Mouse (Mus musculus): Measurements from ENCODE around the gene Nmrk2. TPM values are rescaled to one million over a fixed set of nuclear protein-coding genes. Genes with fewer than 3 reads are reported as not detected.

The Nmrk2 gene
- total and polyA plus RNA-seq, 3 experiments: not detected

GRCm38 (mm10) chr10:81221402-81222015 lies 19.7 kb upstream of the Nmrk2 start:
- H3K4me1 ChIP-seq (ENCODE audit: control insufficient read depth in 1 of 2, insufficient read depth in 2 of 2): peaks cover 0 to 11% of the 10 kb centered on the region in 2 experiments; a peak in 2 of 4 replicates
- no peaks in the 10 kb centered on the region for H3K79me2 ChIP-seq (replicated peaks; ENCODE audit: control insufficient read depth, extremely low read depth, insufficient read depth, poor library complexity, severe bottlenecking)
- dilution Hi-C loops (cut with MboI; ENCODE audit: extremely low pct_ligation_motif_present, extremely low pct_unique_long_range_greater_than_20kb, low sequenced_read_pairs): no loop called here
- peaks cover 13% of the 10 kb centered on the region for H3K9me3 ChIP-seq (replicated peaks; ENCODE audit: low read length)
- no peak for DNase-seq (ENCODE audit: extremely low read depth)
- no peak overlapping the region for H3K9ac ChIP-seq (ENCODE audit: insufficient read depth, low read depth)
- H3K4me2 ChIP-seq (ENCODE audit: insufficient read depth, low read depth, poor library complexity, severe bottlenecking): no peak overlapping the region
- H3K4me3 ChIP-seq (replicated peaks in 1 of 3; ENCODE audit: low read depth in 2 of 3, low read length in 2 of 3, poor library complexity in 1 of 3): no peak overlapping the region
- H3K27me3 ChIP-seq (replicated peaks): no peaks in the 10 kb centered on the region
- H3K36me3 ChIP-seq (replicated peaks in 1 of 2; ENCODE audit: control insufficient read depth in 1 of 2, insufficient read depth in 1 of 2, low read length in 1 of 2): no peaks in the 10 kb centered on the region
- TF ChIP-seq NELFE (IDR thresholded peaks at IDR 0.05; ENCODE audit: low read depth, low read length) (no peak), MAZ (IDR thresholded peaks at IDR 0.05; ENCODE audit: low read depth, low read length) (no peak), IRF4 (IDR thresholded peaks at IDR 0.05; ENCODE audit: low read depth, low read length) (no peak), ZNF384 (IDR thresholded peaks at IDR 0.05; ENCODE audit: low read depth, low read length) (no peak), ETS1 (conservative IDR thresholded peaks at IDR 0.05; ENCODE audit: low read depth, low read length) (no peak), POLR2A (IDR thresholded peaks at IDR 0.05; ENCODE audit: low read depth, low read length) (no peak), ELF1 (IDR thresholded peaks at IDR 0.05; ENCODE audit: low read depth, low read length) (no peak), MXI1 (IDR thresholded peaks at IDR 0.05; ENCODE audit: low read depth, low read length) (no peak), SIN3A (IDR thresholded peaks at IDR 0.05; ENCODE audit: low read length) (no peak), CTCF (conservative IDR thresholded peaks at IDR 0.05 in 1 of 2, IDR thresholded peaks at IDR 0.05 in 1 of 2; ENCODE audit: low read depth in 2 of 2, low read length in 2 of 2) (no peak), HCFC1 (IDR thresholded peaks at IDR 0.05; ENCODE audit: low read depth, low read length) (no peak), UBTF (IDR thresholded peaks at IDR 0.05; ENCODE audit: low read depth, low read length) (no peak), USF2 (conservative IDR thresholded peaks at IDR 0.05; ENCODE audit: low read depth, low read length) (no peak), RAD21 (IDR thresholded peaks at IDR 0.05; ENCODE audit: low read depth, low read length) (no peak), ZC3H11A (IDR thresholded peaks at IDR 0.05; ENCODE audit: low read depth, low read length) (no peak), PAX5 (IDR thresholded peaks at IDR 0.05; ENCODE audit: low read length) (no peak)
- H3K27ac ChIP-seq (ENCODE audit: insufficient read depth, low read depth): no peak overlapping the region
- in situ Hi-C loops (cut with MboI; ENCODE audit: low pct_ligation_motif_present, low pct_unique_long_range_greater_than_20kb, low sequenced_read_pairs): no loop called here

GRCm38 (mm10) chr10:81217964-81218363 lies 16.1 kb upstream of the Nmrk2 start:
- H3K36me3 ChIP-seq (replicated peaks in 1 of 2; ENCODE audit: control insufficient read depth in 1 of 2, insufficient read depth in 1 of 2, low read length in 1 of 2): no peaks in the 10 kb centered on the region
- peaks cover 0 to 13% of the 10 kb centered on the region in 2 experiments; a peak in 2 of 4 replicates for H3K4me1 ChIP-seq (ENCODE audit: control insufficient read depth in 1 of 2, insufficient read depth in 2 of 2)
- H3K27ac ChIP-seq (ENCODE audit: insufficient read depth, low read depth): no peak overlapping the region
- no peak overlapping the region for H3K9ac ChIP-seq (ENCODE audit: insufficient read depth, low read depth)
- no peak overlapping the region for H3K4me3 ChIP-seq (replicated peaks in 1 of 3; ENCODE audit: low read depth in 2 of 3, low read length in 2 of 3, poor library complexity in 1 of 3)
- peaks cover 13% of the 10 kb centered on the region for H3K9me3 ChIP-seq (replicated peaks; ENCODE audit: low read length)
- dilution Hi-C loops (cut with MboI; ENCODE audit: extremely low pct_ligation_motif_present, extremely low pct_unique_long_range_greater_than_20kb, low sequenced_read_pairs): no loop called here
- TF ChIP-seq CHD1 (IDR thresholded peaks at IDR 0.05; ENCODE audit: low read depth, low read length) (no peak), ELF1 (IDR thresholded peaks at IDR 0.05; ENCODE audit: low read depth, low read length) (no peak), MAZ (IDR thresholded peaks at IDR 0.05; ENCODE audit: low read depth, low read length) (no peak), CTCF (conservative IDR thresholded peaks at IDR 0.05 in 1 of 2, IDR thresholded peaks at IDR 0.05 in 1 of 2; ENCODE audit: low read depth in 2 of 2, low read length in 2 of 2) (peak in 1 of 2 experiments; percentile 39; a peak in 2 of 4 replicates), MAFK (IDR thresholded peaks at IDR 0.05; ENCODE audit: insufficient replicate concordance, low read length) (no peak), POLR2AphosphoS2 (IDR thresholded peaks at IDR 0.05; ENCODE audit: low read depth, low read length) (no peak), UBTF (IDR thresholded peaks at IDR 0.05; ENCODE audit: low read depth, low read length) (no peak), USF2 (conservative IDR thresholded peaks at IDR 0.05; ENCODE audit: low read depth, low read length) (no peak), SMC3 (IDR thresholded peaks at IDR 0.05; ENCODE audit: low read depth, low read length) (peak; percentile 7; the same call in 1 of the 2 replicates), SIN3A (IDR thresholded peaks at IDR 0.05; ENCODE audit: low read length) (no peak), MEF2A (IDR thresholded peaks at IDR 0.05; ENCODE audit: borderline replicate concordance, low read depth, low read length) (no peak), EP300 (IDR thresholded peaks at IDR 0.05; ENCODE audit: low read length) (no peak), POLR2A (IDR thresholded peaks at IDR 0.05; ENCODE audit: low read depth, low read length) (no peak)
- in situ Hi-C loops (cut with MboI; ENCODE audit: low pct_ligation_motif_present, low pct_unique_long_range_greater_than_20kb, low sequenced_read_pairs): no loop called here
- H3K79me2 ChIP-seq (replicated peaks; ENCODE audit: control insufficient read depth, extremely low read depth, insufficient read depth, poor library complexity, severe bottlenecking): no peaks in the 10 kb centered on the region
- DNase-seq (ENCODE audit: extremely low read depth): no peak
- no peak overlapping the region for H3K4me2 ChIP-seq (ENCODE audit: insufficient read depth, low read depth, poor library complexity, severe bottlenecking)
- H3K27me3 ChIP-seq (replicated peaks): peaks cover 11% of the 10 kb centered on the region
